Mouse (Mus musculus): Measurements from ENCODE around the gene Gtf3a. TPM values are rescaled to one million over a fixed set of nuclear protein-coding genes. Genes with fewer than 3 reads are reported as not detected.

Gtf3a gene
- total and polyA plus RNA-seq, 3 experiments: 18.4 to 19.2 (median 19.2) TPM

GRCm38 (mm10) chr5:146974781-146975123, 26.3 kb downstream of the Gtf3a start:
- intact Hi-C loops (cut with DNase I): no loop called here
- no peak for TF ChIP-seq CTCF (IDR thresholded peaks at IDR 0.05)
- TF ChIP-seq POLR2A (IDR thresholded peaks at IDR 0.05; ENCODE audit: insufficient read depth, low read depth, low read length): no peak
- no peak for TF ChIP-seq EP300 (IDR thresholded peaks at IDR 0.05; ENCODE audit: insufficient read depth, low read depth, low read length)
- Histone ChIP-seq H3K79me2 (replicated peaks; ENCODE audit: control insufficient read depth, insufficient read depth, low read length) (no peaks in the 10 kb centered on the region), H3K27me3 (ENCODE audit: control insufficient read depth, insufficient read depth, low read length) (no peaks in the 10 kb centered on the region), H3K36me3 (ENCODE audit: control insufficient read depth, insufficient read depth, low read length) (no peaks in the 10 kb centered on the region), H3K4me3 (no peak overlapping the region), H3K9ac (ENCODE audit: low read depth, low read length) (no peak overlapping the region), H3K4me1 (ENCODE audit: control insufficient read depth, insufficient read depth, low read length) (no peaks in the 10 kb centered on the region), H3K27ac (no peak overlapping the region)
- 51% methylated on average over 13 of the region's 13 CpGs for WGBS
- no peak for DNase-seq

GRCm38 (mm10) chr5:146981376-146981775, 32.9 kb downstream of the Gtf3a start:
- H3K36me3 ChIP-seq (ENCODE audit: control insufficient read depth, insufficient read depth, low read length): no peaks in the 10 kb centered on the region
- no peaks in the 10 kb centered on the region for H3K79me2 ChIP-seq (replicated peaks; ENCODE audit: control insufficient read depth, insufficient read depth, low read length)
- TF ChIP-seq POLR2A (IDR thresholded peaks at IDR 0.05; ENCODE audit: insufficient read depth, low read depth, low read length): no peak
- peaks cover 2% of the 10 kb centered on the region; the same call in 1 of the 2 replicates for H3K27me3 ChIP-seq (ENCODE audit: control insufficient read depth, insufficient read depth, low read length)
- no peak overlapping the region for H3K9ac ChIP-seq (ENCODE audit: low read depth, low read length)
- H3K4me3 ChIP-seq: no peak overlapping the region
- H3K4me1 ChIP-seq (ENCODE audit: control insufficient read depth, insufficient read depth, low read length): no peaks in the 10 kb centered on the region
- H3K27ac ChIP-seq: no peak overlapping the region
- intact Hi-C loops (cut with DNase I): loop anchor here (5.0 kb wide), 3 partner anchors 39 to 336 kb away; no protein-coding TSS in a partner anchor
- no peak for DNase-seq
- 79% methylated on average over 6 of the region's 6 CpGs for WGBS

GRCm38 (mm10) chr5:146983216-146983615, 34.8 kb downstream of the Gtf3a start:
- H3K4me3 ChIP-seq: no peak overlapping the region
- WGBS: 7% methylated on average over 8 of the region's 8 CpGs
- no peaks in the 10 kb centered on the region for H3K36me3 ChIP-seq (ENCODE audit: control insufficient read depth, insufficient read depth, low read length)
- peak; percentile 53 to 72 for DNase-seq
- peaks cover 2% of the 10 kb centered on the region; the same call in 1 of the 2 replicates for H3K27me3 ChIP-seq (ENCODE audit: control insufficient read depth, insufficient read depth, low read length)
- no peaks in the 10 kb centered on the region for H3K4me1 ChIP-seq (ENCODE audit: control insufficient read depth, insufficient read depth, low read length)
- no peak overlapping the region for H3K9ac ChIP-seq (ENCODE audit: low read depth, low read length)
- TF ChIP-seq POLR2A (IDR thresholded peaks at IDR 0.05; ENCODE audit: insufficient read depth, low read depth, low read length) (no peak), EP300 (IDR thresholded peaks at IDR 0.05; ENCODE audit: insufficient read depth, low read depth, low read length) (peak; percentile 71; the same call in 1 of the 2 replicates)
- intact Hi-C loops (cut with DNase I): loop anchor here (1.0 to 5.0 kb wide), 4 partner anchors 41 to 334 kb away; no protein-coding TSS in a partner anchor
- H3K79me2 ChIP-seq (replicated peaks; ENCODE audit: control insufficient read depth, insufficient read depth, low read length): no peaks in the 10 kb centered on the region
- H3K27ac ChIP-seq: no peak overlapping the region

- Histone ChIP-seq H3K27me3 (ENCODE audit: control insufficient read depth, insufficient read depth, low read length) (peaks cover 2% of the 10 kb centered on the region; the same call in 1 of the 2 replicates), H3K9ac (ENCODE audit: low read depth, low read length) (no peak overlapping the region), H3K79me2 (replicated peaks; ENCODE audit: control insufficient read depth, insufficient read depth, low read length) (no peaks in the 10 kb centered on the region), H3K36me3 (ENCODE audit: control insufficient read depth, insufficient read depth, low read length) (no peaks in the 10 kb centered on the region), H3K27ac (no peak overlapping the region), H3K4me1 (ENCODE audit: control insufficient read depth, insufficient read depth, low read length) (no peaks in the 10 kb centered on the region), H3K4me3 (no peak overlapping the region)
- 65% methylated on average over 21 of the region's 21 CpGs for WGBS
- TF ChIP-seq EP300 (IDR thresholded peaks at IDR 0.05; ENCODE audit: insufficient read depth, low read depth, low read length) (no peak), POLR2A (IDR thresholded peaks at IDR 0.05; ENCODE audit: insufficient read depth, low read depth, low read length) (no peak), CTCF (IDR thresholded peaks at IDR 0.05) (no peak)
- DNase-seq: no peak
- intact Hi-C loops (cut with DNase I): no loop called here
Measured at GRCm38 (mm10) chr5:146985725-146986433, 37.4 kb downstream of the Gtf3a start.

- H3K27ac ChIP-seq: no peak overlapping the region
- 85% methylated on average over 10 of the region's 10 CpGs for WGBS
- no peaks in the 10 kb centered on the region for H3K4me1 ChIP-seq (ENCODE audit: control insufficient read depth, insufficient read depth, low read length)
- peaks cover 2% of the 10 kb centered on the region; the same call in 1 of the 2 replicates for H3K27me3 ChIP-seq (ENCODE audit: control insufficient read depth, insufficient read depth, low read length)
- DNase-seq: no peak
- no peaks in the 10 kb centered on the region for H3K79me2 ChIP-seq (replicated peaks; ENCODE audit: control insufficient read depth, insufficient read depth, low read length)
- intact Hi-C loops (cut with DNase I): no loop called here
- H3K4me3 ChIP-seq: no peak overlapping the region
- no peak overlapping the region for H3K9ac ChIP-seq (ENCODE audit: low read depth, low read length)
- no peaks in the 10 kb centered on the region for H3K36me3 ChIP-seq (ENCODE audit: control insufficient read depth, insufficient read depth, low read length)
- TF ChIP-seq POLR2A (IDR thresholded peaks at IDR 0.05; ENCODE audit: insufficient read depth, low read depth, low read length) (no peak), CTCF (IDR thresholded peaks at IDR 0.05) (no peak), EP300 (IDR thresholded peaks at IDR 0.05; ENCODE audit: insufficient read depth, low read depth, low read length) (no peak)
Measured at GRCm38 (mm10) chr5:146987588-146987987, 39.1 kb downstream of the Gtf3a start.

- TF ChIP-seq CTCF (IDR thresholded peaks at IDR 0.05): no peak
- no peak for TF ChIP-seq POLR2A (IDR thresholded peaks at IDR 0.05; ENCODE audit: insufficient read depth, low read depth, low read length)
- no peak for TF ChIP-seq EP300 (IDR thresholded peaks at IDR 0.05; ENCODE audit: insufficient read depth, low read depth, low read length)
- H3K79me2 ChIP-seq (replicated peaks; ENCODE audit: control insufficient read depth, insufficient read depth, low read length): no peaks in the 10 kb centered on the region
- H3K36me3 ChIP-seq (ENCODE audit: control insufficient read depth, insufficient read depth, low read length): no peaks in the 10 kb centered on the region
- intact Hi-C loops (cut with DNase I): no loop called here
- no peaks in the 10 kb centered on the region for H3K4me1 ChIP-seq (ENCODE audit: control insufficient read depth, insufficient read depth, low read length)
- H3K9ac ChIP-seq (ENCODE audit: low read depth, low read length): no peak overlapping the region
- DNase-seq: no peak
- peaks cover 2% of the 10 kb centered on the region; the same call in 1 of the 2 replicates for H3K27me3 ChIP-seq (ENCODE audit: control insufficient read depth, insufficient read depth, low read length)
- H3K4me3 ChIP-seq: no peak overlapping the region
- WGBS: 34% methylated on average over 5 of the region's 5 CpGs
- no peak overlapping the region for H3K27ac ChIP-seq
Measured at GRCm38 (mm10) chr5:146989051-146989450, 40.6 kb downstream of the Gtf3a start.

All from heart, adult 2 months (tissue).